Mouse (Mus musculus) liver, embryonic 14.5 days (tissue): Measurements from ENCODE around the gene Adamtsl4. TPM values are rescaled to one million over a fixed set of nuclear protein-coding genes. Genes with fewer than 3 reads are reported as not detected.

ENCODE experiments used
- ATAC-seq: fragments of 200-750 bp; cut with Nextera tagmentation; 2 replicates; pipeline ENCODE4 v1.8.0; 2017; ENCODE audit warnings: moderate number of reproducible peaks, mild to moderate bottlenecking, moderate library complexity; ENCODE audit not compliant: insufficient read depth
- DNase-seq, 3 experiments: peaks; one replicate each; pipeline ENCODE4 v3.0.0-alpha.2; 2012 to 2013; ENCODE audit warnings: low read depth in 3 of 3, low spot score in 3 of 3
- H3K27ac ChIP-seq: fragments of 300-500 bp; sonication (generic); 2 replicates; pipeline ENCODE4 v1.5.1; 2014; ENCODE audit warnings: moderate library complexity, mild to moderate bottlenecking, control low read depth, inconsistent platforms
- H3K27me3 ChIP-seq: fragments of 300-500 bp; sonication (generic); 2 replicates; pipeline ENCODE4 v1.6.1; 2014; ENCODE audit warnings: mild to moderate bottlenecking, low read length, moderate library complexity; ENCODE audit not compliant: control insufficient read depth, insufficient read depth
- H3K36me3 ChIP-seq: fragments of 300-500 bp; sonication (generic); replicated peaks from 2 replicates; pipeline ENCODE4 v1.6.1; 2014; ENCODE audit warnings: low read depth; ENCODE audit not compliant: control insufficient read depth, insufficient read depth
- H3K4me1 ChIP-seq, 2 experiments: fragments of 200-500 bp in 1 of 2; fragments of 300-500 bp in 1 of 2; sonication (generic) in 1 of 2; replicated peaks; 2 replicates each; pipeline ENCODE4 v1.6.1; 2012 to 2014; ENCODE audit warnings: antibody characterized with exemption in 1 of 2, inconsistent platforms in 1 of 2, low read length in 1 of 2; ENCODE audit not compliant: control insufficient read depth in 2 of 2, insufficient read depth in 2 of 2
- H3K4me2 ChIP-seq: fragments of 300-500 bp; sonication (generic); 2 replicates; pipeline ENCODE4 v1.6.1; 2014; ENCODE audit warnings: low read depth, mild to moderate bottlenecking, control low read depth, moderate library complexity
- H3K4me3 ChIP-seq, 2 experiments: fragments of 200-500 bp in 1 of 2; fragments of 300-500 bp in 1 of 2; sonication (generic) in 1 of 2; 2 replicates each; pipeline ENCODE4 v1.5.1; 2012 to 2014; ENCODE audit warnings: low read depth in 2 of 2, low read length in 2 of 2, mild to moderate bottlenecking in 2 of 2, control low read depth in 1 of 2, inconsistent platforms in 1 of 2, moderate library complexity in 1 of 2; ENCODE audit not compliant: insufficient read depth in 1 of 2
- H3K9ac ChIP-seq: fragments of 300-500 bp; sonication (generic); replicated peaks from 2 replicates; pipeline ENCODE4 v1.6.1; 2014; ENCODE audit warnings: mild to moderate bottlenecking, control low read depth, moderate library complexity
- H3K9me3 ChIP-seq: fragments of 300-500 bp; sonication (generic); 2 replicates; pipeline ENCODE4 v1.6.1; 2016; ENCODE audit warnings: low read length, mixed read lengths; ENCODE audit not compliant: control insufficient read depth
- CTCF ChIP-seq: IDR thresholded peaks from 2 replicates; pipeline ENCODE4 v1.5.1; 2016; ENCODE audit warnings: antibody characterized with exemption, low read depth, control low read depth
- EP300 ChIP-seq: IDR thresholded peaks from 2 replicates; pipeline ENCODE4 v1.6.1; 2016; ENCODE audit warnings: antibody characterized with exemption, low read depth
- WGBS: fragments of 180-500 bp; shearing (Covaris S2); extraction: QIAGEN DNeasy Blood & Tissue Kit; methylation state at CpG from one replicate; pipeline ENCODE4 v1.1.7; 2014; ENCODE audit not compliant: insufficient replicate concordance; 5-methylcytosine and 5-hydroxymethylcytosine counted together
- polyA plus RNA-seq, 2 experiments: library from polyadenylated mRNA; depleted of rRNA in 1 of 2; stranded (reverse) in 1 of 2; unstranded in 1 of 2; fragments of >200 nt; fragmentation: Nextera tagmentation in 1 of 2; extraction: Ambion mirVana in 1 of 2; gene quantifications; 2 replicates each; pipeline versions ENCODE4 v1.2.1 to v1.2.3; 2012 to 2014

Gene Adamtsl4
- polyA plus RNA-seq, 2 experiments, result 0.12 to 0.17 TPM

- H3K27me3 ChIP-seq, result peaks cover 7% of the 10 kb centered on the region; the same call in 1 of the 2 replicates
Observed at GRCm38 (mm10) chr3:95685301-95685700, 2.4 kb downstream of the Adamtsl4 start.

GRCm38 (mm10) chr3:95684846-95685245 lies 2.9 kb downstream of the Adamtsl4 start:
- H3K9ac ChIP-seq, result no peak overlapping the region
- TF ChIP-seq EP300 (no peak), CTCF (no peak)
- H3K4me1 ChIP-seq, result peaks cover 2 to 3% of the 10 kb centered on the region in 2 experiments; a peak in 1 of 4 replicates
- H3K27ac ChIP-seq, result no peak overlapping the region
- WGBS, result 25% methylated on average over 8 of the region's 8 CpGs
- no peak overlapping the region for H3K4me2 ChIP-seq
- H3K27me3 ChIP-seq, result peaks cover 7% of the 10 kb centered on the region; the same call in 1 of the 2 replicates
- H3K4me3 ChIP-seq, result no peak overlapping the region
- no peaks in the 10 kb centered on the region for H3K9me3 ChIP-seq
- ATAC-seq, result no peak
- no peaks in the 10 kb centered on the region for H3K36me3 ChIP-seq
- DNase-seq, result no peak

More at GRCm38 (mm10) chr3:95685301-95685700, 2.4 kb downstream of the Adamtsl4 start:
- 67% methylated on average over 4 of the region's 4 CpGs for WGBS
- no peak for DNase-seq
- no peak overlapping the region for H3K4me2 ChIP-seq
- no peak for TF ChIP-seq CTCF
- no peak for TF ChIP-seq EP300
- H3K9ac ChIP-seq, result no peak overlapping the region
- H3K4me3 ChIP-seq, result no peak overlapping the region
- H3K9me3 ChIP-seq, result no peaks in the 10 kb centered on the region
- H3K4me1 ChIP-seq, result peaks cover 2 to 3% of the 10 kb centered on the region in 2 experiments; a peak in 1 of 4 replicates
- no peaks in the 10 kb centered on the region for H3K36me3 ChIP-seq
- no peak overlapping the region for H3K27ac ChIP-seq
- no peak for ATAC-seq

- H3K4me1 ChIP-seq, result peaks cover 0 to 2% of the 10 kb centered on the region in 2 experiments; a peak in 1 of 4 replicates
Observed at GRCm38 (mm10) chr3:95682878-95683277, 4.8 kb downstream of the Adamtsl4 start.

GRCm38 (mm10) chr3:95681365-95681764 lies 6.4 kb downstream of the Adamtsl4 start:
- H3K36me3 ChIP-seq, result no peaks in the 10 kb centered on the region
- WGBS, result 24% methylated on average over 11 of the region's 11 CpGs
- H3K4me1 ChIP-seq, result peaks cover 2 to 3% of the 10 kb centered on the region in 2 experiments; a peak in 3 of 4 replicates
- no peak for ATAC-seq
- H3K27ac ChIP-seq, result no peak overlapping the region
- no peak for DNase-seq
- H3K9me3 ChIP-seq, result no peaks in the 10 kb centered on the region
- H3K4me2 ChIP-seq, result peak overlapping the region; percentile 18; the same call in 1 of the 2 replicates
- TF ChIP-seq CTCF, result no peak
- H3K27me3 ChIP-seq, result peaks cover 3% of the 10 kb centered on the region; the same call in 1 of the 2 replicates
- no peak overlapping the region for H3K9ac ChIP-seq
- H3K4me3 ChIP-seq, result no peak overlapping the region

More at GRCm38 (mm10) chr3:95682878-95683277, 4.8 kb downstream of the Adamtsl4 start:
- DNase-seq (no peak), ATAC-seq (no peak)
- 63% methylated on average over 5 of the region's 5 CpGs for WGBS
- H3K4me3 ChIP-seq, result no peak overlapping the region
- H3K4me2 ChIP-seq, result no peak overlapping the region
- no peak overlapping the region for H3K27ac ChIP-seq
- no peak overlapping the region for H3K9ac ChIP-seq
- TF ChIP-seq CTCF, result no peak; the same call in 1 of the 2 replicates
- no peak for TF ChIP-seq EP300
- H3K9me3 ChIP-seq, result no peaks in the 10 kb centered on the region
- no peaks in the 10 kb centered on the region for H3K36me3 ChIP-seq
- H3K27me3 ChIP-seq, result peaks cover 6% of the 10 kb centered on the region; the same call in 1 of the 2 replicates

- no peak for DNase-seq
- Histone ChIP-seq H3K4me2 (no peak overlapping the region), H3K27me3 (no peaks in the 10 kb centered on the region; the same call in 1 of the 2 replicates), H3K9ac (no peak overlapping the region), H3K4me1 (peaks cover 7 to 10% of the 10 kb centered on the region in 2 experiments), H3K36me3 (no peaks in the 10 kb centered on the region), H3K9me3 (no peaks in the 10 kb centered on the region), H3K27ac (no peak overlapping the region), H3K4me3 (no peak overlapping the region)
- TF ChIP-seq EP300, result no peak
- no peak for TF ChIP-seq CTCF
- 81% methylated on average over 6 of the region's 6 CpGs for WGBS
- no peak for ATAC-seq
Observed at GRCm38 (mm10) chr3:95680673-95681072, 7.0 kb downstream of the Adamtsl4 start.
